Mouse (Mus musculus): ENCODE measurements around the gene Impad1.

The Impad1 gene

DNA sequence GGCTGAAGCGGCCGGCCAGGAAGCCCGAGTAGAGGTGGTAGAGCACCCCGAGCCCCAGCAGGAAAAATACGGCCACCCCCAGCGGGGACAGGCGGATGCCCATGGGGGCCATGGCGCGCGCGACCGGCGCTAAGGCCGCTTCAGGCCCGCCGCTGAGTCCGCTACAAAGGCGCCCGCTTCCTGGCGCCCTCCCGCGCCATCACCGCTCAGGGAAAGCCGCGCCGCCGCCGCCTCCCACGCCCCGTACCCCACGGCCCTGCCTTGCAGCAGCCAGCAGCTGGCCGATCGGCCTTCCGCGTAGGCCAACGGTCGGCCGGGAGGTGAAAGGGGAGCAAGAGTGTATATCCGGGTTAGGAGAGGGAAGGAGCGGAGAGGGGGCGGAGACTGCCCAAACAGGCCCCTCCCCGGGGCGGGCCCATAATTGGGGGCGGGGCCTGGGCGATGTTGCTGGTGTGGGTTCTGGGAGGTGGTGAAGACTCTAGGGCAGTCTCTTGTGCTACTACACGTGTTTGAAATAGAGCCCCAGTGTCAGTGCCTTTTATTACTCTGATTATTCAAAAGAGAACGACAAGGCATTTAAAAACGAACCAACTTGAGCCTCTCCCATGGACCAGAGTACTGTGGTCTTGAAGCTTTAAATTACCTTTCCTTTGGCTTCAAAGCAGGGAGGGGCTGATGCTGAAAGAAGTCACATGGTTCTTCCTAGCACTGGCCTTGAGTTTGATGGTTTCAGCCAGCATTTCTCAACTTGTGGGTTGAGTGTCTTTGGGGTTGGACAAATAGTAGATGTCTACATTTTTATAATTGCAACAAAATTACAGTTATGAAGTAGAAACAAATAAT, at the start of gene Impad1:
Impad1 (minus strand) TSS at position 364 of the 843 bp plus-strand sequence.
- DNase-seq (ENCODE audit: low read depth, low spot score) = peak; percentile 89

- DNase-seq (ENCODE audit: low read depth, low spot score) = no peak
Measured at GRCm38 (mm10) chr4:4840145-4840544, 47.0 kb upstream of the Impad1 start.

GRCm38 (mm10) chr4:4833789-4834295, 40.7 kb upstream of the Impad1 start:
- DNase-seq (ENCODE audit: low read depth, low spot score) = no peak

DNA sequence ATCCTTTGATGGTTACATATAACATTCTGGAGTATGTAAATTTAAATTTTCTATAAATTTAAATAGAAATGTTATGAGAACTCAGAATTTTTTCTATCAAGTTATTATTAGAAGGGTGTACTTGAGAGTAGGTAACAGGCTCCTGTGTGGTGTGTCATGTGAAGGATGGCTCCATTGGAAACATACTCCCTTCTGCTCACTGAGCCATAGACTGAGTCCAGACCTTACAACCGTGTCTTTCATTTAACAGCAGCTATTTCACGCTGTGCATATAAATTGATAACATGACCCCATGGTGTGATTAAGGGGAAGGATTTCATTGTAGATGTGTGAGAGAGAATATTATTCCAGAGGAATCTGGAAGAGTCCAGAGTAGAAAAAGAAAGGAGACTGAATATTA, 35.0 kb upstream of the Impad1 start:
- no peak for DNase-seq (ENCODE audit: low read depth, low spot score)

GRCm38 (mm10) chr4:4822119-4822518, 29.0 kb upstream of the Impad1 start:
- DNase-seq (ENCODE audit: low read depth, low spot score) = no peak

DNA sequence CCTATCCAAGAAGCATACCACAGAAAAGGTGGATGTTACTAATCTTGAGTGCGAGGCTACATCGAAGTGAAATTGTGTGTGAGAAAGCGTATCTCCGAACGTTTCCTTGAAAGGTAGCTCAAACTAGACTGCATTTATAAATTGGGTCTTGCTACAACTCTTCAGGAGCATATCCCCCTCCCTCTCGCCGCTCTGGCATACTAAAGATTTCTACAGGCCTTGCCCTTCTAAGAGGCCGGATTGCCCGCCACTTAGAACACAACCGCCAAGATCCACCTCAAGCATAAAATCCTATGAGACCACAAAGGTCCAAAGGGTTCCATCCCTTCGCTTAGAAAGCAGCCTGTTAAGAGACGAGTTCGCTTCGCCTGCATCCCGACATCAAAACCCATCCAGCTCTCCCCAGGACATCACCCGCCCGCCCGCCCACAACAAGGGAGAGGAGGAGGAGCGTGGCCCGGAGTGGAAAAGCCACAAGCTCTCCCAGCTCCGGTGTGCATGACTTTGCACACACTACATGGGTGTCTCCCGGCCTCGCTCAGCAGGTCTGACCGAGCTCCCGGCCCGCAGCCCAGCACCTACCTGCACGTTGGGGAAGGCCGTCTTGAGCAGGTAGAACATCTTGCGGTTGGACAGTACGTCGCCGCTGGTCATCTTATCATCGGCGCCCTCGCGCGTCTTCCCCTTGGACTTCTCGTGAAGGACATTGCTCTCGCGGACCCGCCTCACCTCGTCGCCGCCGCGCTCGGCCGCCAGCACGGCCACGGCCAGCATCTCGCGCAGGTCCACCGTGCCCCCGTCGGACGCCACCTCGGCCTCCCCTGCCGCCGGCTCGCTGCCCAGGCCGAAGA, 789 bp downstream of the Impad1 start:
- DNase-seq (ENCODE audit: low read depth, low spot score) = peak; percentile 57

DNA sequence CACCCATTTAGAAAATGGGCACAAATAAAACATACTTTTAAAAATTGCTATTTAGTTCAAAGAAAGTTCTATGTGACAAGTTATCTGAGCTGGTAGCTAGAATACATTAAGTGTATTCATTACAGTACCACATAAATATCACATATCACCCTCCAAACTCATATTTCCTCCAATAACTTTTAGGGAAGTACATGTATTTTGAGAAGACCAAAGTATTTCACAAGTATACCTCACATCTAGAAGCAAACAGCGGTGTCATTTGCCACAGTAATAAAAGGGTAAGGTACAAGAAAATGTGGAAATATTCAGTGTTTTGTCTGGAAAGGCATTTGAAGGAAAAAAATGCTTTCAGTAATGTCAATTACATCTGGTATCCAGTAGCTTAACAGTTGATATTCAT, 2.0 kb downstream of the Impad1 start:
- DNase-seq (ENCODE audit: low read depth, low spot score) = no peak

DNA sequence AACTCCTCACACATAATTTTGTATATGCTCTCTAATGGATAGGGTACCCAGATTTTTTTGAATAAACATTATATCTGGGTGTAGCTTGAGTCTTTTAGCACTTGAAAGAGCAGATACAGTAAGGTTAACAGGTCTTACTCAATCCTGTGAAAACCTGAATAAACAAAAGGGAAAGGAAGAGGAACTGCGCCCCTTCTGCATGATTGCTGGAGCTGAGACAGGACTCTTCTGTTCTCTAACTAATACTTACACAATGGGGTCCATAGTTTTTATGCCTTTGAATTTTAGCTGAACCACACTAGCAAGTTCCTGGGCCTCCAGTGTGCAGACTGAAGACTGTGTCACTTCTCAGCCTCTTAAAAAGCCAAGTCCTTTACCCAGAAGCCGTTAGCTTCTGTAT, 8.0 kb downstream of the Impad1 start:
- DNase-seq (ENCODE audit: low read depth, low spot score) = no peak

- DNase-seq (ENCODE audit: low read depth, low spot score) = no peak
Measured at GRCm38 (mm10) chr4:4784305-4784704, 8.8 kb downstream of the Impad1 start.

DNA sequence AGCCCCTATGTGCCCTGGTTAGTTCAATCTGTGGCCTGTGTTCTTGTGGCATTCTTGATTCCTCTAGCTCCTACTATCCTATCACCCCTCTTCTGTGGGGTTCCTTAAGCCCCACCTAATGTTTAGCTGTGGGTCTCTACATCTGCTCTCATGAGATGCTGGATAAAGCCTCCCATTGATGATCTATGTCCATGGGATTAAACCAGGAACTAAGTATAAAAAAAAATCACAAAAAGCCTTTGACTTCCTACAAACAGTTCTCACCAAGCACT, 9.5 kb downstream of the Impad1 start:
- no peak for DNase-seq (ENCODE audit: low read depth, low spot score)

DNA sequence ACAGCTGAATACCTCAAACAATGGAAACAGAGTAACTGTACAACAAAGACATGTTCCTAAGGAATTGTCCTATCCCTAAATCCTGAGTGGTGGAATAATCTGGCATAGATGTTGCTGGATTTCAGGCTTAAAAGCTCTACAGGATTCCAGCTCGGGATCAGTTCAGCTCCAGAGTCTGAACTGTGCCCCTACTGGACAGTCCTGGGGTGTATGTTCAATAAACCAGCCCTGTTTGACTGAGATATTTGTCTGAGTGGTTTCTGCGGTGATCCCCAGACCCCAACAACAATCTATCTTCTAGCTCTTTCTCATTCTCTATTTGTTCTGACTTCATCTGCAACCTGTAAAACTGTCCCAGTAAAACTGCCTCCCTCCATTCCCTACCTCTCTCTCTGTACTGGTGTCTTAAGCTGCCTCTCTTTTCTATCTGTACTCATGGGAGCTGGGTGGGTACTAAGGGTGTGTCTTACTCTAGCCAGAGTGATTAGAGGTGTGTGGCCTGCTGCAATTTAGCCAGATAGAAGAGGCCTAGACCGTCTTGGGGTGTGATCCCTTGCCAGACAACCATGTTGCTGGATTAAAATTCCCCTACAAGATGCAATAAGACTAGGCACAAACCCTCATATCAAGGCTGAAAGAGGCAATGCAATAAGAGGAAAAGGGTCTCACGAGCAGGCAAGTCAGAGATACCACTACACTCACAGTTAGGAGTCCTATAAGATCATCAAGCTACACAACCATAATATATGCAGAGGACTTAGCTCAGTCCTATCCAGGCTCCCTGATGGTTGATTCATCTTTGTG, 10.1 kb downstream of the Impad1 start:
- DNase-seq (ENCODE audit: low read depth, low spot score) = no peak

DNA sequence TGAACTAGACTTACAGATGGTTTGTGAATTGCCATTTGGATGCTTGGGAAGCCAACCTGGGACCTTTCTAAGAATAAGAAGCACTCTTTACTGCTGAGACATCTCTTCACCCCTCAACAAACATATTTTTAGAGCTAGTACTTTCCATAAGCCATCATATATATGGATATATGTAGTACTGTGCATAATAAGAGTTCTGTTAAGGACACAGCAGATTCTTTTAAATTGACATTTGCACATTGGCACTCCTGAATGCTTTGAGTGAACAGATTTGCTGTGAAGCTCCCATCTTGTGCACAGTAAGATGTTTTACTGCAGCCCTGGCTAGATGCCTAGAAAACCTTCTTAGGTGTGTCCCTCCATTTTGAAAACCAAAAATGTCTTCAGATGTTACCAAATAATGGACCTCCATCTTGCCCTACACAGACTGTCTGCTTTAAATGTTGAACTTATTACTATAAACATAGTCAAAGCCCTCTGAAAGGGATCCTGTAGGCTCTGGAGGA, 13.8 kb downstream of the Impad1 start:
- no peak for DNase-seq (ENCODE audit: low read depth, low spot score)

GRCm38 (mm10) chr4:4771523-4772114, 21.5 kb downstream of the Impad1 start:
- DNase-seq (ENCODE audit: low read depth, low spot score) = peak; percentile 47

DNA sequence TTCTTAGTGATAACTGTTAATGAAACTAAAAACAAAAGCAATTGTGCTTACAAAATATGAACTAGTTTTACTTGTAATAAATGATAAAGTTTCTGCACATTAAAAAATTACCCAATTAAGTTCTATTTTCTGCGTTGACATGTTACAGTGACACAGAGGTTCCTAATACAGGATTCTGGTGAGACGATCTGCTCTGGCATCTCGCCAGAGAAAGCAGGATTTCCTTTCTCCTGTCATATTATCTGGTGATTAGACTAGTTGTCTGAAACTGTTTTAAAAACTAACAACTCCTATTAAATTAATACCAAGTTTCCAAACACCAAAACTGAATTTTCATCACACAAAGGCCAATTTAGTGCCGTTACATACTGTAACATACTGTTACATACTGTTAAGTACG, 27.3 kb downstream of the Impad1 start:
- no peak for DNase-seq (ENCODE audit: low read depth, low spot score)

GRCm38 (mm10) chr4:4758376-4758775, 34.8 kb downstream of the Impad1 start:
- no peak for DNase-seq (ENCODE audit: low read depth, low spot score)

DNA sequence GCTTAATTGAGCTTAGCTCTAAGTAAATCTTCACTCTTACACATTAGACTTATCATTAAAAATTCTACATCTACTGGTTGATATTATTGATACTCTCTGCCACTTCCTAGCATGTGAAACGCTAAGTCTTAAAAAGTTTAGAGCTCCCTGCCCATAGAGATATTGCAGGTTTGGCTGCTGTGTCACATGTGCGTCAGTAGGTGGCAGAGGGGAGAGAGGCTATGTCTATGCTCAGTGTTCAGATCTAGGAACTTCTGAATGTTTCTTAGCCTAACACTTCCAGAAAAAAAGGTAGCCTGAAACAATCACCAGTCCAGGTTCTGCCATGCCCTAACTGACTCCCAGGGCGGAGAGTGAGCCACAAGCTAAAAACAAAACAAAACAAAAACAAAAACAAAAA, 63.7 kb downstream of the Impad1 start:
- DNase-seq (ENCODE audit: low read depth, low spot score) = peak; percentile 27

- no peak for DNase-seq (ENCODE audit: low read depth, low spot score)
Measured at GRCm38 (mm10) chr4:4726241-4726776, 66.8 kb downstream of the Impad1 start.

DNA sequence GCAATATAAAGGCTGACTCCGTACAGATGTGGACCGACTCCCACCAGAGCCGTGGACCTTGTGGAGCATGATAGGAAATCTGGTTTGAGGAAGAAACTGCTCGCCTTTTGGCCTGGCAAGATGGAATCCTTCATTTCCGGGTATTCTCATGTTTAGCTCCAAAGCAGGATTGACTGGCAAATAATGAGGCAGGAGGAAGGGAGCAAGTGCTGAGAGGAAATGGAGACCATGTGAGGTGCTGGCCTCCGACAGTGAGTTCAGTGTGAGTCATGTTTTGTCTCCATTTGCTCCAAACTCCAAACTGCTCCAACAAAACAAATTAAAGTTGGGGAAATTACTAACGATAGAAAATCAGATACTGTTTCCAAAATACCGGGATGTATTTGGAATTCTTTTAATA, 69.3 kb downstream of the Impad1 start:
- DNase-seq (ENCODE audit: low read depth, low spot score) = no peak

- no peak for DNase-seq (ENCODE audit: low read depth, low spot score)
Measured at GRCm38 (mm10) chr4:4722081-4722480, 71.1 kb downstream of the Impad1 start.

GRCm38 (mm10) chr4:4717763-4718347, 75.3 kb downstream of the Impad1 start:
- DNase-seq (ENCODE audit: low read depth, low spot score) = peak; percentile 5

Data from CD4-positive, CD25-positive, alpha-beta regulatory T cell, adult 2 months (primary cell).